Mouse (Mus musculus) kidney, adult 18-20 months (tissue): Measurements from ENCODE around the gene Prpf18.
"Not testable (repeated sequence)": the region's sequence is repeated elsewhere in the genome, so short reads cannot be mapped to it uniquely, and the experiment has no call there.

Source experiments
- DNase-seq: peaks from one replicate; pipeline ENCODE4 v3.0.0; 2021

Prpf18 gene

DNA sequence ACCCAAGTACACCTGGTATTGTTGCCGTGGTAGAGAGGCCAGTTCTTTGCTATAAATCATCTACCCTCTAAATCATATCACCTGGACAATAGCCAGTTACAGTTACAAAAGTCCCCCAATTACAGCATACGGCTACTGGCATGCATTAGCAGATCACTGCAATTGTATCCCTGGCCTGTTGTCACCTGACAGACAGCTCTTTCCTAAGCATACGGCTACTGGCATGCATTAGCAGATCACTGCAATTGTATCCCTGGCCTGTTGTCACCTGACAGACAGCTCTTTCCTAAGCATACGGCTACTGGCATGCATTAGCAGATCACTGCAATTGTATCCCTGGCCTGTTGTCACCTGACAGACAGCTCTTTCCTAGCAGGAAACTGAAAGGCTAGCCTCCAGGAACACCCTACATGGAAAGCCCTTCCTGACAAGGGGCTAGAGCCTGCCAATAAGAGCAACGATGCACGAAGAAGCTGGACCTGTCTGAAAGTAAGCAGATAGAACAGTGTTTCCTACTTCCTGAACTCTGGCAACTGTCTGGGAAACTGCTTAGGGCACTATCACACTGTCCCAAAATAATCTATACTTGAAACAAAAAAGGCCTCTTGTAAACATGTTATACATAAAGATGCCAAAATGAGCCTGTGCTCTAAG lies 37.5 kb downstream of the Prpf18 start:
- not testable (repeated sequence) for DNase-seq

DNA sequence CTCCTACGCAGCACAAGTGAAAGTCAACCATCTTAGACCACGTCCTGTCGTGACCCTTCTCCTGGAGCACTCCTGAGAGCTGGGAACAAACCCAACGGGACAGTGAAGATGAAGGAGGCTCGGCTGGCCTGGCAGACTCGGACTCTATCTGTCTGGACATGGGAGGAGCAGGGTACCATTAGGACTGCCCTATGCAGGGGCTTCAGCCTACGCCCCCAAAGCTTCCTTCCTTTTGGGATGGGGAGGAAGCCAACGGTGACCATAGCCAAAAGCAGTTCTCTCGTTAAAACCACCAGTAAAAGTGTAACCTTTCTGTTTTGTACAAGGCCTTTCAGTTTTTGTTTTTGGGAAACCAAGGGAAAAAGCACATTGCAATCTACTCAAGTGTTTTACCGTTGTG lies 40.2 kb downstream of the Prpf18 start:
- no peak for DNase-seq

DNA sequence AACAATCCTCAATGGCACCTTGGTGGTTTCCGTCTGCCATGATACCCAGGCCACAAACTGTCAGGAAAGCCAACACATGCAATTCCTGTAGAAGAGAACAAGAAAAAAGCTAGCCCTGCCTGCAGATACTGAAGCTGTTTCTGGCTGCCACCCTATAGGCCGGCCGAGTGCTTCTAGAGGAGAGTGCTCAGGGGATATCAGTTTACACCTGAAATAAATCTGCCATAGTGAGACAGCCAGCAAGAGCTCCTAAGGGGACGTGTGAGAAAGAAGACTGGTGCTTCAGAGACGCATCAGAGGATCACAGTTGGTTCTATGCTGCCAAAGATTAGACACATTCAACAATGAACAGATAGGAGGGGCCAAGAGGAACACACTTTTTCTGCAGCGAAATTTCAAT lies 40.6 kb downstream of the Prpf18 start:
- no peak for DNase-seq

DNA sequence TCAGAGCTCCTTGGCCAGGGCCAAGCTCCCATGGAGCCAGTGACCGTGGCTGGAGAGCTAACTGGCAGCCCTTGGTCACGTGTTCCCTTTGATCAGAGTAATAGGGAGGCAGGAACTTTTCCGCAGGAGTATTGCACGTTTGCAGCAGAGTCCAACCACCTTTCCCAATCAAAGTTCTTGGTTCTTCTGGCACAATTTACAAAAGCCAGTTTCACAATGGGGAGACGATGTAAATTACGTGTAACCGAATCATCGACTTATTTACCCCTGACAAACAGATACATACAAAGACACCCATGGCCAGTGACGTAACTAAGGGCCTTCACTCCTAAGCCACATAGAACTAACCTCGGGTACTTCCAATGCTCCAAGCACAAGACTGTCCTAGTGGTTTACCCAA lies 42.5 kb downstream of the Prpf18 start:
- DNase-seq, result no peak

DNA sequence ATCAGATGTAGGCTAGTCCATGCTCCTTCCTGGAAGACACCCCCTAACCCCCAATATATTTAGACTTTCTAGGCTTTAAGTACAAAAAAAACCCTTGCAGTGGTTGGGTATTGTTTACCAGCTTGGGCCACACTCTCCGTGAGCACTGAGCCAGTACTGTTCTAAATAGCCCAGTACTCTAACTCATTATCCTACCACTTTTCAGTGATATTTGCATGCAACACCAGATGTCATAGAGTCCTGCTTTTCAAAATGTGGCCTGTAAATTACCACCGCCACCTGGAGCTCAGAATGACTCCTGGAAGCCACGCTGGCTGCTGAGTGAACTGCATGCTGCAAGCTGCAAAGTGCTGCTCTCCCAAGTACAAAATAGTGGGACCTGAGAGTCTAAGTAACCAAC lies 43.7 kb downstream of the Prpf18 start:
- DNase-seq, result no peak

DNA sequence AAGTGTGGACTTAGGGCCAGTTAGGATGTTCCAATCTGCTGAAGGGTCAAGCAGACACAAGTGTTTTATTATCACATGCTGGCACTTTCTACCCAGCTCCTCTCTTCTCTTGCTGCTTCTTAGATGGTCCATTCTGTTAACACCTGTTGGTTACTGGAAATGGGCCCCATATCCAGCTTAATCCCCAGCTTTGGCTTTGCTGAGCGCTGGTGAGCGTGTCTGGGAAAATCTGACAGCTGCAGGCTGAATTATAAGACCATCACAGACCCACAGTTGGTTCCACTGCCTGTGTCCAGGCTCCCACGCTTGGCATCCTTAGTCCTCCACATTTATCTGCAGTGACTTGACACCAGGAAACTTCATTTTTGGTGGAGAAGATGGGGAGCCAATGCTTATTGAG lies 45.4 kb downstream of the Prpf18 start:
- no peak for DNase-seq

DNA sequence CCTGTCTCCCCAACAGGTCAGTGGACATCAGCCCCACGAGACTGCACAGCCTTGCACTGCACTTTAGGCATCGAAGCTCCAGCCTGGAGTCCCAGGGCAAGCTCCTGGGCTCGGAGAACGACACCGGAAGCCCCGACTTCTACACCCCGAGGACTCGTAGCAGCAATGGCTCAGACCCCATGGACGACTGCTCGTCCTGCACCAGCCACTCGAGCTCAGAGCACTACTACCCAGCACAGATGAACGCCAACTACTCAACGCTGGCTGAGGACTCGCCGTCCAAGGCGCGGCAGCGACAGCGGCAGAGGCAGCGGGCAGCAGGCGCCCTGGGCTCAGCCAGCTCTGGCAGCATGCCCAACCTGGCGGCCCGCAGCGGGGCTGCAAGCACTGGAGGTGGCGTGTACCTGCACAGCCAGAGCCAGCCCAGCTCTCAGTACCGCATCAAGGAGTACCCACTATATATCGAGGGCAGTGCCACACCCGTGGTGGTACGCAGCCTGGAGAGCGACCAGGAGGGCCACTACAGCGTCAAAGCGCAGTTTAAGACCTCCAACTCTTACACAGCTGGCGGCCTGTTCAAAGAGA lies 48.5 kb downstream of the Prpf18 start:
- peak; percentile 24 for DNase-seq

DNA sequence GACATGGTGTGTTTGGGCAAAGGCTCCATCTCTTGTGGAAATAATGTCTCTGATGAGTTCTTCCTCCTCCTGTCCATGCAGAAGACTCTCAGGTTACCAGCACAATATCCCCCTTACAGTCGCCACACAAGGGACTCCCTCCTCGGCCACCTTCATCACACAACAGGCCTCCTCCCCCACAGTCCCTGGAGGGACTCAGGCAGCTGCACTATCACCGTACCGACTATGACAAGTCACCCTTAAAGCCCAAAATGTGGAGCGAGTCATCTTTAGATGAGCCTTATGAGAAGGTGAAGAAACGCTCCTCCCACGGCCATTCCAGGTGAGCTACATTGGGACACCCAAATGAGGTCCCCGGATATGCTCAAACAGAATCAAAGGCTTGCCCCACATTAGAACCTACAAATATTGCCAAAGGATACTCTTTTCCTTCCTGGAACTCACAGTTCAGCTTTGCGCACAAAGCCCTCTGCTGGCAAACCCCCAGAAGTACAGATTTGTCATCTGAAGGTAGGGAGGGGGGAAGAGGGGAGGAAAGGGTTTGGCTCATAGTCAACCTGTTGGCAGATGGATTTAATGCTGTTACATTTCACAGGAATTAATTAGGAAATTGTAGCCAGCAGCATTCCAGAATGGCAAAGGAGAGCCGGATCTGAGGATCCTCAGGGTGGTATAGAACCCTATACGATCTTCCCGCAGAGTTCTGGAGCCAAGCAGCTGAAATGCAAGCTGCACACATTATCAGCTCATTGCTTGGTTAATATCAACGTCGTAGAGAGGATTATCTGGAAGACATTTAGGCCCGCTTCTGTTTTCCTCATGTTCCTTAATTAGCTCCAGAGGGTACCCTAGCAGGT lies 50.7 kb downstream of the Prpf18 start:
- DNase-seq, result peak; percentile 65

DNA sequence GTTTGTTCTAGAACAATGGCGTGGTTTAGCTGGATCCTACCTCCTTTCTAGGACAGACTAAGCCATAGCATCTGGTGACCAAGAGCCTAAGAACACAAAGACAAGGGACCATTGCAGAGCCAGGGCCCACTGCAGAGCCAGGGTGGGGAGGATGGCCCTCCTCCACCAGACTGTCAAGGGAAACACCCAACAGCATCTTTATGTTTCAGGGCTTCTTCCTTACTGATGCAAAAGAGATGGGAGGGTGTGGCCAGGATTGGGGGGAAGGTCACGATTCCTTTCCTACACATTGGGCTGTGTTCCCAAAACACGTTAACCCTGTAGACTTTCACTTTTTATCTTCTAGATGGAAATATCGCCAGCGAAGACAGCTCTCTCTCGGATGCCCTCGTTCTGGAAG lies 54.9 kb downstream of the Prpf18 start:
- DNase-seq, result no peak

DNA sequence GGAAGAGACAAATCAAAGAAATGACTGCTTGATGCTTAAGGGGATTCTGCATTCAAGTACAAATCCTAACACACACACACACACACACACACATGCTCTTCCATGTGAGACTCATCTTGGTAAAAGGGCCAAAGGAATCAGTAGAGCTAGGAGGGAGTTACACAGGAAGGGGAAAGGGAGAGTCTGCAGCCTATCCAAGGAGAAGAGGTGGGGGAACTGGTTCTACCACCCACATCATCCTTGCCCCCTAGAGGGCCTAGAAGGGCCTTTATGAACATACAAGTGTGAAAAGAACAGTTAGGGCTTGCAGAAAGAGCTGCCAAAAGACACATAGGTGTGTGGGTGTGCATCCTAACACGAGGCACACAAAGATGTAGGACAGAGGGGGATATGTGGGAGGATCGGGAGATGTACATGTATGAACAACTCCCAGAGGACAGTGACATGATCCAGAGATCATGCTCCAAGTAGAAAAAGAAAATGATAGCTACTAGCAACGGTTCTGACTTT lies 58.0 kb downstream of the Prpf18 start:
- no peak for DNase-seq

DNA sequence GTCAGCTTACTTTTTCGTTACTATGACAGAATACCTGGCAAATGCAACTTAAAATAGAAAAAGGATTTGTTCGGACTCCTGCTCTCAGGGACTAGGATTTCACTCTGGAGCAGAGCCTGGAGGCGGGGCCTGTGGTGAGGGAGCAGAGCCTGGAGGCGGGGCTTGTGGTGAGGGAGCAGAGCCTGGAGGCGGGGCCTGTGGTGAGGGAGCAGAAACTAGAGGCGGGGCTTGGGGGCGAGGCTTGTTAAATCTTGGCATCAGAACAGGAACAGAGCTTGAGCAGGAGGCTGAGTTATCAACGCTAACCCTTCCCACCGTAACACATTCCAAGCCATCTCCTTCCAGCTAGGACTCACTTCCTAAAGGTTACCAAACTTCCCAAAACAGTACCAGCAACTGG lies 58.5 kb downstream of the Prpf18 start:
- DNase-seq, result peak; percentile 74

DNA sequence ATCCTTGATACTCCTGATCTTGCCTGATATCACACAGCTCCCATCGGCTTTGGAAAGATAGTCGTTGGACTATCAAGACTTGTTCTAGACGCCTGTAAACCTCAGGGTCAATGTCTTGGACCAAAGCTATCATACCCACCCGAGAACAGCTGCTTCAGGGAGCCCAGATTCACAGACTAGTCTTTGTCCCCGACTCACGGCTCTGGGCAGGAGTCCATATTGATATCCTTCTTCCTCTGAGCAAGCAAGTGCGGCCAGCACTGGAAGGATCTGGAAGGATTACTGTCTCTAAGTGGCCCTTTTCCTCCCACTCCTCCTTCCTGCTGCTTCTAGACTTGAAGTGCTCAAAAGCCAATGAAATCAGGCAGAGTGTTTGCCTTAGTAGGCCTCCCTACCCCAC lies 59.2 kb downstream of the Prpf18 start:
- no peak for DNase-seq

DNA sequence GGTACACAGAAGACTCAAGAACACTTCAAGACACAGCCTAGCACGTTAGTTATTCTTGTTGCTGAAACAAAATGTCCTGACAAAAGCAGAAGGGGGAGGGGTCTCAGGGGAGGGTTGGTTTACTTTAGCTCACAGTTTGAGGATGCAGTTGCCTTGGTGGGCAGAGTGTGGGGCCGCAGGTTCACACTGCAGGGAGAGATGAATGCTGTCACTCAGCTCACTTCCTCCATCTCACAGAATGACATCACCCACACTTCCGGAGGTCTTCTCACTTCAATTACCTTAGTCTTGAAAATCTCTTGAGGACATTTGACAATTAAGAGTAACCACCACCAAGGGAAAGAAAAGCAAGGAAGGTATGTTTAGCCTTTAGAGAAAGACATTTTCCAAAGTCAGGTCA lies 60.3 kb downstream of the Prpf18 start:
- DNase-seq, result no peak

DNA sequence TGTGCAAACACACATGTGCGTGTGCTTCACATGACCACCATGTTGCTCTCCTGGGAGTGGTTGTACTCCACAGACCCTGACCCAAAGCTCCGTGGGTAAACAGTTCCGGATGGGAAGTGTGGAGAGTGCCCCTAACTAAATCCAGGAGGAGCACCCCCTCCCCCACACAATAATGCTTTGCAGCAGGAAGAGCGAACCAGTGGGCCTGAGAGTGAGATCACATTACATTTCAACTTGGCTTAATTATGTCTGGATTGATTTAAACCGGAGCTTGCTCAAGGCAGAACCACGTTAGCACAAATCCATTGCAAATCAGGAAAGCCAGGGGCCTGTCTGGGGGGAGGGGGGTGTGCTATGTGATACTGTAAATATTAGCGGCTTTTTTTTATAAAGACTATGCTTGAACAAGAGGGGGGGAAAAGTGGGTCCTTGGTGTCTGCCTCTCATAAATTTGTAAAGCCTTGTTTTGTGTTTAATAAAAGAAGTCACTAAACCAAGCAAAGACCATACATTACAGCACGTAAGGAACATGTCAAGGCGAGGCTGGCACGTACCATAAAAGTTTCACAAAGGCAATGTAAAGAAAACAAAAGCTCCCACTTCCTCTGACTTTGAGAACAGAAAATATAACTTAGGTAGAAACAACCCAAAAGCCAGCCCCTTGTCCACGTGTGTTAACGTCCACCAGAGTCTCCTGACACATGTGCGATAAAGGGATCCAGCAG lies 64.1 kb downstream of the Prpf18 start:
- DNase-seq, result no peak

DNA sequence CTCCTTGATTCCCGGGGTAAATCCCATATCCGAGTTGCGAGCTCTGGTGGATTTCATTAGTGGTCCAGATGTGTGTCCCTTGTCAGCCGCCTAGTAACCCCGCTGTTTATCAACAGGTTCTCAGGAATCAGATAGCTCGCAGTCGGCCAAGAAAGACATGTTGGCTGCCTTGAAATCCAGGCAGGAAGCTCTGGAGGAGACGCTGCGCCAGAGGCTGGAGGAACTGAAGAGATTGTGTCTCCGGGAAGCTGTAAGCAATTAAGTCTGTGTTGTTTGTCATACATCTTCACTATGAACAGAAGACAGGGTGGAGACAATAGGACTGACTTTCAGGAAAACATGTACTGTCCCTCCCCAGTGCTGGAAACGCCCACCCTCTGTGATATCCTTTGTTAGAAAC lies 65.7 kb downstream of the Prpf18 start:
- peak; percentile 17 for DNase-seq

DNA sequence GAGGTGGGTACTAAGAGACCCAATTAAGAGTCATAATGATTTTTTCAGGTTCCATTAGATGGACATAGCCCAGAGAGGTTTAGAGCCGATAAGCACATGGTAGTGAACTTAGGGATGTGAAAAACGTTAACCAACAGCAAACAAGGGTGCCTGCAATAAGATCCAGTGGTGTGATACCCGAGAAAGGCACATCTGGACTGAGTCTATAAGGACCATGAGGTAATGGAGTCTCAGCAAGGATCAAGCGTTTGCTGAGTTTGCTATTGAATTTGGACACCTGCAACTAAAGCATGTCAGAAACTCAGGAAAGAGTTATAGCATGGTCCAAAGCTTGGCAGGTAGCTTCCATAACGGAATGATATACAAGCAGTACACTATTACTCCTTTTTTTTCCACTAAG lies 67.7 kb downstream of the Prpf18 start:
- no peak for DNase-seq

DNA sequence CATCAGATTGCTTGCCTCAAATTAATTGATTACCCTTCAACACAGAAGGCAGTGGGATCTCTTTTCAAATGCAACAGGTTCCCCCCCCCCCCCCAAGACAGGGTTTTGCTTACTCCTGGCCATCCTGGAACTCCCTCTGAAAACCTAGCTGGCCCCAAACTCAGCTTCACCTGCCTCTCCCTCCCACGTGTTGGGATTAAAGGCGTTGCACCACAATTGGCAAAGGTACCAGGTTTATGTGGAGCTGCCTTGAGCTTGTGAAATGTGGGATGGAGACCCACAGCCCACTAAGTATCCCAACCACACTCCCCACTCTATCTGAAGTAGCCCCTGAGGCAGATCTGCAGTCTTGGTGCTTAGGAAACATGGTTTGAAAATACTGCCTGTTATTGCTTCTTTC lies 69.0 kb downstream of the Prpf18 start:
- DNase-seq, result no peak

DNA sequence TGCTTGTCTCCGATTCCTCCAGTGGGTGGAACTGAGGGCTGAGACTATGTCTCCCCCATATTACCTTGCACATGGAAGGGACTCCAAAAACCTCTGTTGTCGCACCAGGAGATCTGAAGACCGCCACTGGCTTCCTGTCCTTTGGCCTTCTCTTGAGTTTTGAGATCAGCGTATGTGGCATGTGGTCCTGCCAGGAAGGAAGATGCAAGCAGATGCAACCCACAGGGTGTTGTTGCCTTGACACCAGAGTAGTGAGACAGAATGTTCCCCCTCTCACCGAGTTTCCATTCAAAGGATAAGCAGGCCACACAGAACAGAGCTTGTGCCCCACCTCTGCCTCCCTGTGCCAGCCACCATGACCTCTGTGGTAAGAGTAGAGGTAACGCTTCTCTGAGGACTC lies 71.2 kb downstream of the Prpf18 start:
- DNase-seq, result no peak

DNA sequence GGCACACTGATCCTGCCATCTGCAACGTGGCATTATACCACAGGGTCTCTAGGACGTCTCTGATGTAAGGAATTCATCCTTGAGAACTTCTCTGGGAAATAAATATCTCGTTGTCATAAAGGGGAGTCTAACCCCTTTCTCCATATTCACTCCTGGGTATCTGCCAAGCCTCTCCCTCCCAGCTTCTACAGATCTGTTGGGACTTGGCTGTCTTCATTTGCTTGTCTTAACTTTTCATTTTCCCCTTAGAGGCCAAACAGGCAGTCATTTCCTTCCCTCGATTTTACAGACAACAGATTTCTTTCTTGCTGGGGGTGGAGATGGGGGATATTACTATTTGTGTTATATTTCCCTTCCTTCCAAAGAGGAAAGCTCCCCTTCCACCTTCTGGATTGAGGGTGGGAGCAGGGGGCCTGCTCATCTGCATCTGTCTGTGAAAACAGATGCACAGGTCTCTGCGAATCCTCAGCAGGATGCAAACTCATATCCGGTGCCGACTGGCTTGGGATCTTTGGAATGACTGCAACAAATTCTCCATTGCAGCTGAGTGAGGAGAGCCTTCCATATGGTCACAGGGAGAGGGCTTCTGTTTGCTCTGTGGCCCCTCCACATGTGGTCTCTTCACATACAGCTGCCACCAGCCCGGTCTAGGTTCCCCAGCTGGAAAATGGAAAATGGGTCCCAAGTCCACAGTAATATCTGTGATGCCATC lies 72.4 kb downstream of the Prpf18 start:
- no peak for DNase-seq

DNA sequence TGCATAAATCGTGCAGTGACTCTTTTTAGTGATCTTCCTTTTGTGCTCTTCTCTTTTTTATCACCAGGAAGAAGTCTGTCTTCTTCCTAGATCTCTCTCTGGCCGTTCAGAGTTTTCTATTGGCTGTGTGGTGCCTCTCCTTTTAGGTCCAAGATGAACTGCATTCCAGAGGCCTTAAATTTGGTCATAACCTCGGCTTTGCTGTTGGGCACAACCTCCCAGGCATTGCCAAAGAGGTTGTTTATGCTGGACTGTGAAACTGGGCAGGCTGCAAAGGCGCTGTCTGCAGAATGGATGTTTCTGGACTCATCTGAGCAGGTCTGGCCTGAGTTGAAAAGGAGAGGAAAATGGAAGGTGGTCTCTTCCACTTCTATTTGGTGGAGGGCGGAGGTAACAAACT lies 73.6 kb downstream of the Prpf18 start:
- DNase-seq, result no peak

DNA sequence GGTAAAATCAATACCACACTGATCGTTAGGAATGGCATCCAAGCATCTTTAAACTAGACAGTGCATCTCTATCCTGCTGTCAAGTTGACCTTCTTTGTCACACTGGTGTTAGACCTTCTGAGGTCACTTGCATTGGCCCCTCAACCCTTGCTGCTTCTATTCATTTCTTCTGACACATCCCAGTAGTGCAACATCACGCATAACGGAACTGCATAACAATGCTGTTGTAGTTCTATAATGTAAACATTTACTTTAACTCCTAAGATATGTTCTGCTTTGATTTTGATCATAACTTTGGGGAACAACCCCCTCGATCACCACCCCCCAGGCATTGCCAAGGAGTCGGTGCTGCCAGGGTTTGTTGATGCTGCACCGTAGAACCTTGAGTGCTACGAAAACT lies 75.9 kb downstream of the Prpf18 start:
- no peak for DNase-seq

DNA sequence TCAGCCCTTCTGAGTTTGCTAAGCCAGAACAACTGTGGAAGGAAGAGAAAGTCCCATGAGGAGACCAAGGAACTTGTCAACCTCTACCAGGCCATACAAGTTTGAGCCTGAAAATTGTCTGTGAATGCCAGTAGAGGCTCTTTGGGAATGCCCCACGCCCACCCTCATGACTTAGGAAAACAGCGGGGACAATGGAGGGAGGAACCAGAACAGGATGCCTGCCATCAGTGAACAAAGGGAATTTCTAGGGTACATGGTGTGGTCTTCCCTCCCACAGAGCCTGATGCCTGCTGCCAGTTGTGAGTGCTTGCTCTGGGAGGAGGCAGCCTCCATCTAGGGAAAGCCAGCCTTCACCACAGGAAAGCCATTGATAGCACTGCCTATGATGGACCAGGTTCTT lies 76.8 kb downstream of the Prpf18 start:
- DNase-seq, result no peak

DNA sequence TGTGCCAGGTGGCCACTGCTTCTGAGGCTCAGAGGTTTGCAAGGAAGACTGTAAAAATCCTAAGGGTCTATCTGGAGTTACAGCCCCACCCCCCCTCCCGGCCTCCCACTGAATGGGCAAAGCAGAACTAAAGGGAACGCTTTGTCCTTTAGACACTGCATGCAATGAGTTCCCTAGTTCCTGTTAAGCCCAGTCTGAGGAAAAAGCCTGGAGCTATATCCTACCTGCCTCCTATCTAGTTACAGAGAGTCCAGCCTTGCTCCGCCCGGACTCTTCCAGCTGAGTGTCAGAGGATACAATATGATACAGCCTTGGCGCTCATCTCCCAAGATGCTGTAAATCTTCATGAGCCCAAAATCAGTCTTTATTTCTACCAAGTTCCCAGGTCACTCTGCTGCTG lies 77.7 kb downstream of the Prpf18 start:
- DNase-seq, result no peak
